Mouse (Mus musculus) CH12.LX (cell line): ENCODE measurements at regions not wholly inside any gene's neighbourhood (a gene's known extent, or its start where the extent isn't known, plus 50 kb on each side); places are given as distances from the start of the nearest gene placed in this dataset.
A peak's percentile ranks its signal among the peaks of the same experiment; 100 is the strongest.

ENCODE experiments used
- DNase-seq: peaks from one replicate; pipeline ENCODE4 v3.0.0-alpha.2; 2013; ENCODE audit errors: extremely low read depth
- H3K27ac ChIP-seq: 2 replicates; pipeline ENCODE4 v1.5.1; 2012; ENCODE audit warnings: low read depth, mild to moderate bottlenecking, control low read depth, moderate library complexity; ENCODE audit not compliant: insufficient read depth
- H3K27me3 ChIP-seq: replicated peaks from 2 replicates; pipeline ENCODE3; 2012; ENCODE audit warnings: inconsistent platforms
- H3K36me3 ChIP-seq, 2 experiments: replicated peaks in 1 of 2; 2 replicates each; pipeline versions ENCODE3 to v1.6.1; 2012; ENCODE audit warnings: inconsistent platforms in 1 of 2, low read length in 1 of 2, mild to moderate bottlenecking in 1 of 2, mixed read lengths in 1 of 2, moderate library complexity in 1 of 2; ENCODE audit not compliant: control insufficient read depth in 1 of 2, insufficient read depth in 1 of 2
- H3K4me1 ChIP-seq, 2 experiments: 2 replicates each; pipeline ENCODE4 v1.6.1; 2012; ENCODE audit warnings: inconsistent platforms in 1 of 2, moderate library complexity in 1 of 2; ENCODE audit not compliant: insufficient read depth in 2 of 2, control insufficient read depth in 1 of 2
- H3K4me2 ChIP-seq: 2 replicates; pipeline ENCODE4 v1.6.1; 2012; ENCODE audit warnings: low read depth, mild to moderate bottlenecking, control low read depth; ENCODE audit not compliant: poor library complexity, insufficient read depth, severe bottlenecking
- H3K4me3 ChIP-seq, 3 experiments: fragments of 150-350 bp in 1 of 3; sonication (generic) in 1 of 3; replicated peaks in 1 of 3; 2 replicates each; pipeline versions ENCODE3 to v1.5.1; 2011 to 2012; ENCODE audit warnings: low read depth in 2 of 3, low read length in 2 of 3, mild to moderate bottlenecking in 2 of 3, moderate library complexity in 2 of 3, control low read depth in 1 of 3, improper control_type of control experiment in 1 of 3, inconsistent platforms in 1 of 3, mixed read lengths in 1 of 3; ENCODE audit not compliant: poor library complexity in 1 of 3
- H3K79me2 ChIP-seq: replicated peaks from 2 replicates; pipeline ENCODE4 v1.6.1; 2012; ENCODE audit warnings: mild to moderate bottlenecking, moderate library complexity; ENCODE audit not compliant: control insufficient read depth, poor library complexity, insufficient read depth, severe bottlenecking; ENCODE audit errors: extremely low read depth
- H3K9ac ChIP-seq: 2 replicates; pipeline ENCODE4 v1.6.1; 2012; ENCODE audit warnings: low read depth, mild to moderate bottlenecking, control low read depth, moderate library complexity; ENCODE audit not compliant: insufficient read depth
- H3K9me3 ChIP-seq: replicated peaks from 2 replicates; pipeline ENCODE3; 2012; ENCODE audit warnings: low read length, inconsistent platforms, mixed read lengths
- BHLHE40 ChIP-seq: IDR thresholded peaks from 2 replicates; pipeline ENCODE4 v1.6.1; 2011; ENCODE audit warnings: mild to moderate bottlenecking, low read depth, low read length, improper control_type of control experiment
- CTCF ChIP-seq, 2 experiments: IDR thresholded peaks in 1 of 2; conservative IDR thresholded peaks in 1 of 2; 2 replicates each; pipeline ENCODE4 v1.5.1; 2011 to 2012; ENCODE audit warnings: low read depth in 2 of 2, low read length in 2 of 2, improper control_type of control experiment in 1 of 2, inconsistent platforms in 1 of 2, mild to moderate bottlenecking in 1 of 2, moderate library complexity in 1 of 2
- GABPA ChIP-seq: IDR thresholded peaks from 2 replicates; pipeline ENCODE4 v1.6.1; 2012; ENCODE audit warnings: low read depth, low read length, improper control_type of control experiment, inconsistent platforms; ENCODE audit not compliant: insufficient replicate concordance
- HCFC1 ChIP-seq: IDR thresholded peaks from 2 replicates; pipeline ENCODE4 v1.6.1; 2012; ENCODE audit warnings: low read depth, mild to moderate bottlenecking, inconsistent platforms, low read length, improper control_type of control experiment
- IRF4 ChIP-seq: IDR thresholded peaks from 2 replicates; pipeline ENCODE4 v1.6.1; 2014; ENCODE audit warnings: low read depth, mild to moderate bottlenecking, inconsistent platforms, low read length, improper control_type of control experiment
- JUN ChIP-seq: IDR thresholded peaks from 2 replicates; pipeline ENCODE4 v1.6.1; 2011; ENCODE audit warnings: low read depth, mild to moderate bottlenecking, low read length, improper control_type of control experiment, moderate library complexity; ENCODE audit not compliant: insufficient read depth
- JUND ChIP-seq: conservative IDR thresholded peaks from 2 replicates; pipeline ENCODE4 v1.6.1; 2011; ENCODE audit warnings: low read depth, low read length, improper control_type of control experiment
- MAFK ChIP-seq: IDR thresholded peaks from 2 replicates; pipeline ENCODE4 v1.6.1; 2011; ENCODE audit warnings: low read length, improper control_type of control experiment; ENCODE audit not compliant: insufficient replicate concordance
- MAX ChIP-seq: IDR thresholded peaks from 2 replicates; pipeline ENCODE4 v1.6.1; 2011; ENCODE audit warnings: low read length, improper control_type of control experiment
- NELFE ChIP-seq: IDR thresholded peaks from 2 replicates; pipeline ENCODE4 v1.6.1; 2011; ENCODE audit warnings: low read depth, low read length, improper control_type of control experiment
- NRF1 ChIP-seq: IDR thresholded peaks from 2 replicates; pipeline ENCODE4 v1.6.1; 2014; ENCODE audit warnings: low read depth, mild to moderate bottlenecking, inconsistent platforms, low read length, improper control_type of control experiment, moderate library complexity
- POLR2A ChIP-seq: IDR thresholded peaks from 2 replicates; pipeline ENCODE4 v1.6.1; 2011; ENCODE audit warnings: low read depth, mild to moderate bottlenecking, improper control_type of control experiment, low read length
- POLR2AphosphoS2 ChIP-seq: IDR thresholded peaks from 2 replicates; pipeline ENCODE4 v1.6.1; 2011; ENCODE audit warnings: low read depth, low read length, improper control_type of control experiment
- RAD21 ChIP-seq: IDR thresholded peaks from 2 replicates; pipeline ENCODE4 v1.6.1; 2011; ENCODE audit warnings: low read depth, mild to moderate bottlenecking, low read length, improper control_type of control experiment, moderate library complexity
- RCOR1 ChIP-seq: conservative IDR thresholded peaks from 2 replicates; pipeline ENCODE4 v1.6.1; 2012; ENCODE audit warnings: low read depth, mild to moderate bottlenecking, inconsistent platforms, low read length, improper control_type of control experiment
- SMC3 ChIP-seq: IDR thresholded peaks from 2 replicates; pipeline ENCODE4 v1.6.1; 2011; ENCODE audit warnings: low read depth, low read length, improper control_type of control experiment
- UBTF ChIP-seq: IDR thresholded peaks from 2 replicates; pipeline ENCODE4 v1.6.1; 2012; ENCODE audit warnings: low read depth, mild to moderate bottlenecking, inconsistent platforms, low read length, improper control_type of control experiment, moderate library complexity
- USF2 ChIP-seq: conservative IDR thresholded peaks from 2 replicates; pipeline ENCODE4 v1.6.1; 2011; ENCODE audit warnings: low read depth, low read length, improper control_type of control experiment
- ZKSCAN1 ChIP-seq: IDR thresholded peaks from 2 replicates; pipeline ENCODE4 v1.6.1; 2012; ENCODE audit warnings: low read depth, inconsistent platforms, low read length, improper control_type of control experiment, borderline replicate concordance
- ZMIZ1 ChIP-seq: IDR thresholded peaks from 2 replicates; pipeline ENCODE4 v1.6.1; 2012; ENCODE audit warnings: low read depth, mild to moderate bottlenecking, inconsistent platforms, low read length, improper control_type of control experiment
- dilution Hi-C: fragments of 300-500 bp; cut with MboI; formaldehyde crosslinking; loops from 2 replicates; pipeline ENCODE4 v1.14.3; 2020; ENCODE audit warnings: low sequenced_read_pairs; ENCODE audit not compliant: extremely low pct_unique_long_range_greater_than_20kb, extremely low pct_ligation_motif_present
- in situ Hi-C: fragments of 300-500 bp; cut with MboI; formaldehyde crosslinking; loops from 3 replicates; pipeline ENCODE4 v1.14.3; 2019; ENCODE audit warnings: low sequenced_read_pairs, low pct_ligation_motif_present, low pct_unique_long_range_greater_than_20kb, mixed read lengths

GRCm38 (mm10) chr9:120690510-120690909 is 119.3 kb downstream of the Rpl14 start:
- in situ Hi-C loops = no loop called here
- no peak overlapping the region for H3K4me3 ChIP-seq
- 0 out of 4 replicates have a peak, but pooled peaks cover 0 to 3% of the 10 kb centered on the region in 2 experiments for H3K4me1 ChIP-seq
- H3K27ac ChIP-seq = no peak overlapping the region
- H3K79me2 ChIP-seq = no peaks in the 10 kb centered on the region
- H3K9ac ChIP-seq = no peak overlapping the region
- H3K9me3 ChIP-seq = no peaks in the 10 kb centered on the region
- dilution Hi-C loops = no loop called here
- H3K4me2 ChIP-seq = no peak overlapping the region
- H3K27me3 ChIP-seq = peaks cover 1% of the 10 kb centered on the region
- no peak for DNase-seq
- H3K36me3 ChIP-seq = no peaks in the 10 kb centered on the region
- no peak for TF ChIP-seq CTCF (conservative IDR thresholded peaks at IDR 0.05 in 1 of 2, IDR thresholded peaks at IDR 0.05 in 1 of 2; ENCODE audit: low read depth in 2 of 2, low read length in 2 of 2)

GRCm38 (mm10) chr9:120690961-120691941 is 120.0 kb downstream of the Rpl14 start:
- no peak overlapping the region for H3K4me3 ChIP-seq
- no peaks in the 10 kb centered on the region for H3K36me3 ChIP-seq
- peak; percentile 27 for DNase-seq
- no peak overlapping the region for H3K27ac ChIP-seq
- TF ChIP-seq NELFE = no peak
- TF ChIP-seq CTCF (conservative IDR thresholded peaks at IDR 0.05 in 1 of 2, IDR thresholded peaks at IDR 0.05 in 1 of 2; ENCODE audit: low read depth in 2 of 2, low read length in 2 of 2) = peak in 1 of 2 experiments; percentile 9; a peak in 1 of 4 replicates
- no peak for TF ChIP-seq IRF4
- TF ChIP-seq, all 38 proteins: peak for 1
- Histone ChIP-seq H3K4me2 (no peak overlapping the region), H3K9ac (no peak overlapping the region), H3K79me2 (no peaks in the 10 kb centered on the region), H3K27me3 (peaks cover 4% of the 10 kb centered on the region), H3K9me3 (no peaks in the 10 kb centered on the region), H3K4me1 (0 out of 4 replicates have a peak, but pooled peaks cover 0 to 3% of the 10 kb centered on the region in 2 experiments)
- dilution Hi-C loops = no loop called here
- in situ Hi-C loops = no loop called here

- Histone ChIP-seq H3K27me3 (peaks cover 4% of the 10 kb centered on the region), H3K36me3 (no peaks in the 10 kb centered on the region), H3K9ac (no peak overlapping the region)
- in situ Hi-C loops = no loop called here
- TF ChIP-seq NRF1 = no peak
- TF ChIP-seq BHLHE40 = no peak
- TF ChIP-seq RAD21 = no peak
- TF ChIP-seq UBTF = no peak
- TF ChIP-seq JUN = no peak
- no peak for TF ChIP-seq USF2
- no peak for TF ChIP-seq SMC3
- TF ChIP-seq RCOR1 = no peak
- no peak for TF ChIP-seq ZMIZ1
- no peak for TF ChIP-seq GABPA
- no peak for TF ChIP-seq POLR2AphosphoS2
- no peak for TF ChIP-seq MAX
- no peak for TF ChIP-seq CTCF (conservative IDR thresholded peaks at IDR 0.05 in 1 of 2, IDR thresholded peaks at IDR 0.05 in 1 of 2; ENCODE audit: low read depth in 2 of 2, low read length in 2 of 2)
- no peak for TF ChIP-seq ZKSCAN1
- no peak for TF ChIP-seq HCFC1
- TF ChIP-seq NELFE = no peak
- TF ChIP-seq JUND = no peak
- no peak for TF ChIP-seq POLR2A
- no peak for TF ChIP-seq MAFK
- TF ChIP-seq, all 38 proteins: peak for 0
- H3K9me3 ChIP-seq = no peaks in the 10 kb centered on the region
- dilution Hi-C loops = no loop called here
- no peak for DNase-seq
- no peak overlapping the region for H3K4me3 ChIP-seq
- H3K27ac ChIP-seq = no peak overlapping the region
- H3K4me1 ChIP-seq = 0 out of 4 replicates have a peak, but pooled peaks cover 0 to 3% of the 10 kb centered on the region in 2 experiments
- no peak overlapping the region for H3K4me2 ChIP-seq
- H3K79me2 ChIP-seq = no peaks in the 10 kb centered on the region
These were observed 120.7 kb downstream of the Rpl14 start for GRCm38 (mm10) chr9:120691971-120692401.
